Mouse (Mus musculus): ENCODE measurements at regions not wholly inside any gene's neighbourhood (a gene's known extent, or its start where the extent isn't known, plus 50 kb on each side); places are given as distances from the start of the nearest gene placed in this dataset.

- TF ChIP-seq CTCF (conservative IDR thresholded peaks at IDR 0.05; ENCODE audit: low read length) (no peak), POU5F1 (IDR thresholded peaks at IDR 0.05; ENCODE audit: borderline replicate concordance, low read length) (no peak)
These were observed 149.9 kb upstream of the Veph1 start for GRCm38 (mm10) chr3:66446274-66447159.

Data from E14TG2a.4 (cell line).